Mouse (Mus musculus): ENCODE measurements around the gene Snx3.
A peak's percentile ranks its signal among the peaks of the same experiment; 100 is the strongest.

Snx3 gene

GRCm38 (mm10) chr10:42501775-42502348, at the start of gene Snx3:
TSS of gene Snx3 (plus strand) at chr10:42502030.
- peak; percentile 99 for DNase-seq

GRCm38 (mm10) chr10:42454266-42454665, 47.6 kb upstream of the Snx3 start:
- no peak for DNase-seq

GRCm38 (mm10) chr10:42454690-42455089, 47.1 kb upstream of the Snx3 start:
- no peak for DNase-seq

- no peak for DNase-seq
These were observed 45.8 kb upstream of the Snx3 start for GRCm38 (mm10) chr10:42455981-42456380.

GRCm38 (mm10) chr10:42457557-42458191, 44.2 kb upstream of the Snx3 start:
- DNase-seq = peak; percentile 76

GRCm38 (mm10) chr10:42464224-42464623, 37.6 kb upstream of the Snx3 start:
- DNase-seq = peak; percentile 38

GRCm38 (mm10) chr10:42464805-42465204, 37.0 kb upstream of the Snx3 start:
- DNase-seq = no peak

- no peak for DNase-seq
These were observed 26.8 kb upstream of the Snx3 start for GRCm38 (mm10) chr10:42474946-42475514.

- no peak for DNase-seq
These were observed 24.9 kb upstream of the Snx3 start for GRCm38 (mm10) chr10:42476774-42477475.

- DNase-seq = no peak
These were observed 24.1 kb upstream of the Snx3 start for GRCm38 (mm10) chr10:42477550-42478340.

- peak; percentile 97 for DNase-seq
These were observed 23.5 kb upstream of the Snx3 start, which contains the start of gene Afg1l for GRCm38 (mm10) chr10:42478341-42478720. TSS of gene Afg1l (minus strand) at chr10:42478565.

- DNase-seq = no peak
These were observed 21.1 kb upstream of the Snx3 start for GRCm38 (mm10) chr10:42480719-42481118.

GRCm38 (mm10) chr10:42488606-42489296, 13.1 kb upstream of the Snx3 start:
- DNase-seq = no peak

GRCm38 (mm10) chr10:42491158-42491557, 10.7 kb upstream of the Snx3 start:
- no peak for DNase-seq

GRCm38 (mm10) chr10:42492027-42492771, 9.6 kb upstream of the Snx3 start:
- DNase-seq = no peak

- DNase-seq = no peak
These were observed 8.8 kb upstream of the Snx3 start for GRCm38 (mm10) chr10:42493000-42493399.

GRCm38 (mm10) chr10:42500611-42501010, 1.2 kb upstream of the Snx3 start:
- DNase-seq = no peak

- DNase-seq = no peak
These were observed 669 bp upstream of the Snx3 start for GRCm38 (mm10) chr10:42501161-42501560.

GRCm38 (mm10) chr10:42502349-42503111, 700 bp downstream of the Snx3 start:
- DNase-seq = peak; percentile 67

- DNase-seq = no peak
These were observed 2.4 kb downstream of the Snx3 start for GRCm38 (mm10) chr10:42504096-42504710.
